Mouse (Mus musculus): ENCODE results near the gene Atp5k.

The Atp5k gene

DNA sequence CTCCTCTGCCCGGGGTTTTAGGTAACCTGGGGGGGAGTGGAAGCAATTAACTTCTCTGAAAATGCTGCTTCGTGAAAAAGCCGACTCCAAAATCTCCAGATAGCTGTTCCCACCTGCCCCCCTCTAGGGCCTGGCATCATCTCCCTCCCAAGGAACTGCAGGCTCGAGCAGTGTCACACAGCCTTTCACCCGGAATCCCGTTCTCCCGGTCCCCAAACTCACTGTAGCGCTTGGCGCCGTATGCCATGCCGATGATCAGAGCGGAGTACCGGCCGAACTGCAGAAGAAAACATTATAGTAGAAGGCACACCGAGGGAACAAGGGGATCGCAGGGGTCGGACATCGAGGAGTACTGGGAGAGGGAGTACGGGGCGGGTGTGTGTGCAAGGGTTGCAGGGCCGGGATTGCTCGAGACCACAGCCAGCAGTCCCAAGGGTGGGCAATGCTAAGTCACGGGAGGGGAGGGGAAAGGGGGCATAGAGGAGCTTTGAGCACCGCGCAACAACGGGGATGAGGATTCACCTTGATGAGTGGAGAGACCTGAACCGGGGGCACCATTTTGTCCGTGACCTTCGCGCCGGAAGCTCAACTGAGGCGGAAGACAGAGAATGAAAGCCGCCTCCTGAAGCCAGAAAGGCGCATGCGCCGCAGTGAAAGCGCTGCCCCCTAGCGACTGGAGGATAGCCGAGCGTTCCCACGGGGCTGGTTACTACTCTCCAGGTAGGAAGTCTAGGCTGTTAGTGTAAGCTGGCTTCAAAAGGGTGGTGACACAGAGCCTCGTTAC is at the start of gene Atp5k:
Gene Atp5k, minus strand, starts transcription at position 645 of the 784 bp plus-strand sequence.
- DNase-seq (ENCODE audit: low spot score in 2 of 2) = peak; percentile 92 to 95

DNA sequence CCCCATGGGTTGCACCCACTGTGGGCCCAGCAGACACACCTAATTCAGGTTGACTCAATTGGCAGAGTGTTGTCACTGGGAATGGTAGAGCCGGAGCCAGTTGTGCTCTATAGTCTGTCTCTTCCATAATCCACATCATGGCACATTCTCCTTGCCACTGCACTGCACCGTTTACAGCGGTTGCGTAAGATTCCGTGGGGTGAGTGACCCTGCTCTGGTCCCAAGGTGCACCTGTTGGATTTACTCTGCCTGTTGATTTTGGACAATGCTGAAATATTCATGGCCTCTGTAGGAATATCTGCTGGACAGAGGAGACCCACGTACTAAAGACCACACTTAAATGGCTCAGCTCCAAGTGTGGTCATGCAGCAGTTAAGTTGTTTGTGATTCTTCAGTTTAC is 48.8 kb upstream of the Atp5k start:
- no peak for DNase-seq (ENCODE audit: low spot score in 2 of 2)

DNA sequence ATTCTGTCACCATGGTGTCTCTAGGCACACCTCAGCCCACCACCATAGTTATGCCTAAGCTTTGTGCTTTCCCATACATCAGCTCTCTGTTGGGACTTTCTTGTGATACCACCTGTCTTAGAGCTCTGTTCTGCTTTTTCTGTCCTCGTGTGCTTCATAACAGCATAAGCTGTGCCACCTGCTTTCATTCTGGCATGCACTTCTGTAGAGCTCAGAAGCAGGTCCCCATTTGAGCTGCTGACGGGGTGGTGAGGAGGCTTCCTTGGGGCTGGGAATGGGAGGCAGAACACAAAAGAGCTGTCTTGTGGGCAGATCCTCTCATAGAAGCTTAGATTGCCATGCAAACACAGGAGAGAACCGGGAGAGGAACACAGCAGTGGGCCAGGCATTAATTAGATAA is 41.7 kb upstream of the Atp5k start:
- no peak for DNase-seq (ENCODE audit: low spot score in 2 of 2)

DNA sequence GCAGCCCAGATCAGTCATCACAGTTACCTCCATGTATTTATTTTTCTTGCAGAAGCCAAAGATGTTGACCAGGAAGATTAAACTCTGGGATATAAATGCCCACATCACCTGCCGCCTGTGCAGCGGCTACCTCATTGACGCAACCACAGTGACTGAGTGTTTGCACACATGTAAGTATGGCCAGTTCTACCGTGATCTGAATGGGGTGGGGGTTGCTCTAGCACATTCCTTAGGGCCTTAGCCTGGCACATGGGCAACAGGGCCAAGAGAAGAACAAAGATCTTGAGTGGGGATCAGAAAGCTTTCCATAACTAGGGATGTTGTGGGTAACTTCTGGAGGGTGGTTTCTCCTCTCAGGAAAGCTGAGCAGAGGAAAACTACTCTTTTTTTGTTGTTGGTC is 39.5 kb upstream of the Atp5k start:
- no peak for DNase-seq (ENCODE audit: low spot score in 2 of 2)

DNA sequence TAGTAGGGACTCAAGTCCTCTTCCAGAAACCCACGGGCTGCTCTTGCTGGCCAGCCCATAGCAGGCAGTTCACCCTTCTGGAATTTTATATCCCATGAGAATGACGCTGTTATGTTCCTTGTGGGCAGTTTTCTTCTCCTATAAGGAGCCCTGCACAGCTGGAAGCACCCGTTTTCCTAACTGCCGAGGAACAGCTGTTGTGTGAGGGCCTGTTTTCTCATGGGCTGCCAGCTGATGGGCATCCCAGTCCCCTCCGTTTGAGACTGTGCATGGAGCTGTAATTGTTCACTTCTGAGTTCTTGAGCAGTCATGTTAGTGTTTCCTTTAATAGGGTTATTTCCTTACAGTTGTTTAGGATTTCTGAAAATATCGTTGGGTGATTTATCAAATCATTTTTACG is 35.4 kb upstream of the Atp5k start:
- no peak for DNase-seq (ENCODE audit: low spot score in 2 of 2)

DNA sequence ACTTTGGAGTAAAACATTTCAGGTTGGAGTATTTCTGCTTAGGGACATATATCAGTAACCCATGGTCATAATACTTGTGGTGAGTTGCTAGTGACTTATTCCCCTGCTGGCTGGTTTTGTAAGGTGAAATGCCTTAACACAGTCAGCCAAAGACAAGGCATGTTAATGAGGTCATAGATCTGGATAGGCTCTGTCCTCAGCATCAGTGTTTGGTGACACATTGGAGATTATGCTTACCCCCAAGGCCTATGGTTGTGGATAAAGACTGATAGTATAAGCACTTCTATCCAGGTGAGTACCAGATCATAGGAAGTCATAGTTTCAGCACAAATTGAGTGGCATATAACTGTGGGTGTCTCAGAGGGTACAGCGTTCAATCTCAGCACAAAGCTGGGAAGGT is 32.4 kb upstream of the Atp5k start:
- DNase-seq (ENCODE audit: low spot score in 2 of 2) = no peak

DNA sequence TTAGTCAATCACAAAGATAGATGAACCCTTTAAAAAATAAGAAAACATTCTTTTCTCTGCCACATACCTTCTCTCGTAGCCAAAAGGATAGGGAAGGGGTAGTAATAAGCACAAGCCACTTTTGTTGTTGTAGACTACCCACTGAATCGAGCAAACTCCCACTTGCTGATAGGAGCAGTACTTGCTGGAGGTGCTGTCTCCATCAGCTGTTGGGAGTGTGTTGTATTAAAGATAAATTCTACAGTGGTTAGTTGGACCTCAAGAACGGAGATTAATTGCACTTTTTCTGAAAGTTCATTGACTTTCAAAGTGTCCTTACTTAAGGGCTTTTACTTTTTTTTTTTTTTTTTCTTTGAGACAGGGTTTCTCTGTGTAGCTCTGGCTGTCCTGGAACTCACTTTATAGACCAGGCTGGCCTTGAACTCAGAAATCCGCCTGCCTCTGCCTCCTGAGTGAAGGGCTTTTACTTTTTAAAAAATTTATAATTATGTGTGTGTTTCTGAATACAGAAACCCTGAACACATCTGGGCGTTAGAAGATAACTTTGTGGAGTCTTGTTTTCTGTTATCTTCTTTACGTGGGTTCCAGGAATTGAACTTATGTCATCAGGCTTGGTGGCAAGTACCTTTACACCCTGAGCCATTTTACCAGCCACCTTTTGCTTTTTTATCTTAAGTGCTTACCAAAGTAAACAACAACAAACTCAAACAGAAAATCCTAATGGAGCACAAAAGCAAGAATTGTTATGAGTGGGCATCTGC is 31.1 kb upstream of the Atp5k start:
- DNase-seq (ENCODE audit: low spot score in 2 of 2) = no peak

DNA sequence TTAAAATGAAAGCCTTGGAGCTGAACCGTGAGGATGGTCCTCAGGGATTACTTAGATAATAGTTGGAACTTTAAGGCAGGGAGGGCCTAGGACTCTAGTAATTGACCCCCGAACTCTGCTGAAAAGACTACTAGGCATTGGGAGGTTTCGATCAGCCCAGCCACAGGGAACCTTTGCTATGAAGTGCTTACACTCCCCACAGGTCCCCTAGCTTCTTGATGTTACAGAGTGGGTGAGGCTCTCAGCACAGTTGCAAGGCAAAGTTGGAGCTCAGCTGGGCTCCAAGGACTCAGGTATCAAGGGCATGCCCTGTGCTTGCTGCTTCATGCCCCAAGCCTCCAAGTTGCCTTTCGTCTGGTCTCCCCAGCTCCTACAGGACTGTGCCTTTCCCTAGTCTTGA is 28.2 kb upstream of the Atp5k start:
- no peak for DNase-seq (ENCODE audit: low spot score in 2 of 2)

DNA sequence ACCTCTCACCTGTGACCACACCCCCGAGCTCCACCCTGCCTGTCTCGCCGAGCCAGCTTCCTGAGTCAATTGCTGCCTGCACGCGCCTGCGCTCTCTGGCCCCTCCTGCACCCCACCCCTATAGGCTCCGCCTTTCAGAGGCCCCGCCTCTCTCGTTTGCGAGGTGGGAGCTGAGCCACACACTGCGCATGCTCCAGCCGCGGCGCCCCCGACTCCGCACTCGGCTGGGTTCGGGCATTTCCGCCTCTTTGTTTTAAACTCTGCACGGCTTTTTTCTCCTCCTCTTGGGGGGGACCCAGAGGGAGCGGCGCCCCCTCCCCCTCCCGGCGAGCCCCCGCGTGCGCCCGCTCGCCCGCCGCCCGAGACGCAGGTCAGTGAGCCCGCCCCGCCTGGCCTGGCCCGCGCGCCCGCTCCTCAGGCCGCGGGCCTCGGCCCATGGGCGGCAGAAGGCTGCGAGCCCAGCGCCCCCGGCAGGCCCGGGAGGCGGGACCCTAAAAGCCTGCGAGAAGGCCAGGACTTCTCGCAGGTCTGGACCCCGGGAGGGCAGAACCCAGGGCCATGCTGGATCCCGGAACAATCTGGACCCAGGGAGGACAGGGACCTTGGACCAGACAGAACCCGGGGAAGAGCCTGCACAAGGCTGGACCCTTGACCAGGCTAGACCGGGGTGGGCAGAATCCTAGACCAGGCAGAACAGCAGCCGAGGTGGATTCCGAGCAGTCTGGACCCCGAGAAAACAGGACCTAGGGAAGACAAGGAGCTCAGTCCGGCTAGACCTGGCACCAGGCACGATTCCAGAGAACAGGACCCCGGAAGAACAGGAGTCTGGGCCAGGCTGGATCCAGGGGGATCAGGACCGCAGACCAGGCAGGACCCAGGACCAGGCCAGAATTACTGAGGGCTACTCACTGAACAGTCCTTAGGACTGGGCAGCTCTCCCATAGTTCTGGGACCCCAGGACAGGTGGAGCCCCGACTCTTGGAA is 27.1 kb upstream of the Atp5k start, which contains the start of gene Pcgf3:
Gene Pcgf3, plus strand, starts transcription at position 151 of the 984 bp plus-strand sequence.
- DNase-seq (ENCODE audit: low spot score in 2 of 2) = peak; percentile 98

DNA sequence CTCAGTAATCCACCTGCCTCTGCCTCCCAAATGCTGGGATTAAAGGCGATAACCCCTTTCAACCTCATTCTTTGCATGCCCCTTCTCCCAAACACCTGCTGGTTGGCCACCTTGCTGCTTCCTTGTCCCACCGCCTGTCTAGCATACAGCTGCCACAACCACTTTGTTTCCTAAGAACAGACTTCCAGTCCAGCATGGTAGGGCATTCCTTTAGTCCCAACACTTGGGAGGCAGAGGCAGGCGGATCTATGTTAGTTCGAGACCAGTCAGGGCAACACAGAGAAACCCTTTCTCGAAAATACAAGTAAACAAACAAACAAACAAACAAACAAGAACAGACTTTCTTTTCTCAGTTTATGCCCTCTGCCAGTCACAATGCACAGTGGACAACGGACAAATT is 26.2 kb upstream of the Atp5k start:
- DNase-seq (ENCODE audit: low spot score in 2 of 2) = no peak

DNA sequence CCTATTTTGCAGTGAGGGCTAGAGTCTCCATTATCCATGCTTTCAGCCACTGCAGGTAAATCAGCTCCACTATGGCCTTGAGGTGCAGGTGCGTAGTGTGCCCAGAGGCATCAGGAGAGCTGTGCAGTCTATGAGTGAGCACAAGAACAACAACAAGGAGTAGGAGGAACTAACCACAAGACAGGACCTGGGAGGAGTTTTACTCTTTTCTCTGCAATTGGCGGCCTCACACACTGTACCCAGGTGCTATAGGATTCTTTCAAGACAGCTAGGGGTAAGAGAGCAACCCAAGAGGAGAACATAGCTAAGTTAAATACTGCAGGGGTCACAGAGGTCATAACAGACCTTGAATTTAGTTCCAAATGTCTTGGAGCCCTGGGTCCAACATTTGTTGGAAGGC is 24.5 kb upstream of the Atp5k start:
- no peak for DNase-seq (ENCODE audit: low spot score in 2 of 2)

DNA sequence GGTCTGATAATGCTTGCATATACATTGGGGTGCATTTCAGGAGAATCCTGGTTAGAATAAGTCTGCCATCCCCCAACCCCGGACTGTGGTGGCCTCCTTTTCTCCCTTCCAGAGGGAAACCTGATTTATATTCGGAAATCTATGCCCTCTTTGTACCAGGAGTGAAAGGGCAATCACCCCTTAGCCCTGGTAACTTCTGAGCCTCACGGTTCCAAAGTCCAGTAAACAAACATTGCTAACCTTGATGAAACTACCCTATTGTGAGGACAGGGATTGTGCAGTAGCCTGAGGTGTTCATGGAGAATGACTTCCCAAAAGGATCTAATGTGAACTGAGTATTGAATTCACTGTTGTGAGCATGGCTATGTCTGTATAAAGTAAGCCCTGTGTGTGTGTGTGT is 19.8 kb upstream of the Atp5k start:
- DNase-seq (ENCODE audit: low spot score in 2 of 2) = no peak

DNA sequence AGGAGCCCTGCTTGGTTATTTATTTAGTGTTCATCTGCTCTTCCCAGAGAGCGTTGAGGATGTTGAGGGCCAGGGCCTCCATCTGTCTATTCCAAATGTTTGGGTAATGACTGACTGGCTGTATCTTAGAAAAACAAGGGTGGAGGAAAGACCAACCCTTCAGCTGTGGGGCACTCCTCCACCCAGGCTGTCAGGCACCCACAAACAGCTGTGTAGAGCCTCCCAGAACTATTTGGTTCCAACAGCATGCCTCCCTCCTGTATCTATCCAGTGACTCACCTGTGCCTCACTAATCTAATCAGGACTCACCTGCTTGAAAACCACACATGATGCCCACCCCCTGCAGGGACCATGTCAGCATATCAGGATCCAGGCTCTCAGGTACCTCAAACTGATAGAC is 18.2 kb upstream of the Atp5k start:
- no peak for DNase-seq (ENCODE audit: low spot score in 2 of 2)

DNA sequence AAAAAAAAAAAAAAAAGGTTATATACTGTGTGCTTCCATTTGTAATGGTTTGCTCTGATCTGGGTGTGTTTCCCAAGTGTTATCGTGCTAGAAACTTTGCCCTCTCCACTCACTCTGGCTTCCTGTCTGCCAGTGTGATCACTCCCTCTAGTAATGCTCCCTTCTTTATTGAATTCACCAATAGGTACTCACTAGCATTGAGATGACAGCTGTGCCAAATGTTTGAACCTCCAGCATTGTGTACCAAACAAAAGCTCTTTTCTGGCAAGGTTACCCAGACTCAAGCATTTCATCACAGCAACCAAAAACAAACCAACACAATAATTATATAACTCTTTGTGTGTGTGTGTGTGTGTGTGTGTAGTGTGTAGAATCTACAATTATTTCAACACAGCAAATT is 17.4 kb upstream of the Atp5k start:
- DNase-seq (ENCODE audit: low spot score in 2 of 2) = no peak

DNA sequence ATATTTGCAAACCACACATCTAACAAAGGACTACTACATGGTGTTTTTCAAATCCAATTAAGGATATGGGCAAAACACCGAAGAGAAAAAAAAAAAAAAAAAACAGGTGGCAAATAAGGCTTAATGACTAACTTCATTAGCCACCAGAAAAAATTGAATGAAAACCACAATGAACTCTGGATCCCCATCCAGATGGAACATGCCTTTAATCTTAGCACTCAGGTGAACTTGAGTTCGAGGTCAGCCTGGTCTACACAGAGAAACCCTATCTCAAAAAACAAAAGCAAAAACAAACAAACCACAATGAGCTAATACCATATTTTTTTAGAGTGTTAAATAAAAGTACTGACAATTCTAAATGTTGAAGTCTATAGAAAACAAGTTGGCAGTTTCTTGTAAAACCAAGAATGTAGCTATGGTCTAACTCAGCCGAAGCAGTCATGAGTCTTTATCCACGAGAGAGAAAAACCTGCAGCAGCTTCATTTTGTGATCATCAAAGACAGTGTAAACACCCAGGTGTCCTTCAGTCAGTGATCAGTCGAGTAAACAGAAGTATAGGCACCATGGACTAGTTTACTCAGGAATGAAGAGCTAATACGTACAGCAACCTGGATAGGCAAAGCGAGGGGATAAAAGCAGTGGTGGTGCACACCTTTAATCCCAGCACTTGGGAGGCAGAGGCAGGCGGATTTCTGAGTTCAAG is 16.7 kb upstream of the Atp5k start:
- no peak for DNase-seq (ENCODE audit: low spot score in 2 of 2)

DNA sequence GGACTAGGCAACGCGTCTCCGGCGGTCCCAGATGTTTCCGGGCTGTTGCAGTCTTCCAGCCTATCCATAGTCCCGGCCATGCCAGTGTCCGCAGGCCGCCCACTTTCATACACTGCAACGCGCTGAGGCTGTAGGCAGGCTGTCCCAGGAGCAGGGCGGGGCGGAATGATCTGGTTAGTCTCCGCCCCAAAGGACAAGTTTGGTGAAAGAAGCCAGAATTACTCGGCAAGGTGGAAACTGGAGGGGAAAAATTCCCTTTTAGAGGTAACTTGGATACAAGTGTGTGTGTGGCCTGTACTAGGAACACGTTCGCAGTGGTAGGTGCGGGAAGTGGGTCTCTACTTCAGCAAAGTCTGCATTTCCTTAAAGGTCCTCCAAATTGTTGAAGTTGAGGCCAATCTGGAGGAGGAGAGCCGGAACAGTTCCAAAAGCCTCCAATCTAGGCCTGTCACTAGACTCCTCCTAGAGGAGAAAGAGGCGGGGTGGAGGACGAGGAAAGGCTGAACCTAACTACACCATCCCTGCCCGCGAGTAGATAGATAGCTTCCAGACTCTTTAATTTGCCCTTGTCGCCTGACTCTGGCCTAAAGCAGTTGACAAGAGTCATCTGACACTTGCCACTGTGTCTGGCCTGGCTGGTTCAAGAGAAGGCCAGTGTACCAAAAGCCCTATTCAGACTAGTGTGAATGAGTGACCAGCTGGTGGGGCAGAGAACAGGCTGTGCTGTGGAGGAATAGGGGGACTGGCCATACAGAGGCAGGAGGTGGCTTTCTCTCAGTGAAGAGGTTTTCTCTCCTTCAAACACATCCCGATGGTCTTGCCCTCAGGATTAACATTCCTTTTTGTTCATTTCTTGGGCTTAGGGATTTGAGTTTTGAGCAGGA is 14.8 kb upstream of the Atp5k start, which contains the start of gene Mfsd7a:
Gene Mfsd7a, minus strand, starts transcription at position 107 of the 884 bp plus-strand sequence.
- DNase-seq (ENCODE audit: low spot score in 2 of 2) = peak; percentile 69 to 84

DNA sequence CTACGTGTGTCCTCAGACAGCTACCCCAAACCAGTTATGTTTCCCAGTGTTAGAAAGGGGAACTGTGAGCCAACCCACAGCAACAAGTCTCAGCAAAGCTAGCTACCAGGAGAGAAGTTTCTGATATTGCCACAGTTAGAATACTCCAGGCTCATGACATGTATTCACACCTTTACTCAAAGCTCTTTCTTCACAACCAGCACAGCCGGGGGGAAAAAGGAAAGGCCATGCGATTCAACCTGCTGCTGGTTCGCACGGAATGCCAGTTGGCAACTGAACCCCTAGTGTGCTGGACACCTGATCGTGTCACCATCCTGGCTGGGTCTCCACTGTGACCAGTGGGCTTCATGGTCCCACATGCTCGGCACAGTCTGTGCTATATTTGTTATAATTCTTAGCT is 13.6 kb upstream of the Atp5k start:
- DNase-seq (ENCODE audit: low spot score in 2 of 2) = no peak

DNA sequence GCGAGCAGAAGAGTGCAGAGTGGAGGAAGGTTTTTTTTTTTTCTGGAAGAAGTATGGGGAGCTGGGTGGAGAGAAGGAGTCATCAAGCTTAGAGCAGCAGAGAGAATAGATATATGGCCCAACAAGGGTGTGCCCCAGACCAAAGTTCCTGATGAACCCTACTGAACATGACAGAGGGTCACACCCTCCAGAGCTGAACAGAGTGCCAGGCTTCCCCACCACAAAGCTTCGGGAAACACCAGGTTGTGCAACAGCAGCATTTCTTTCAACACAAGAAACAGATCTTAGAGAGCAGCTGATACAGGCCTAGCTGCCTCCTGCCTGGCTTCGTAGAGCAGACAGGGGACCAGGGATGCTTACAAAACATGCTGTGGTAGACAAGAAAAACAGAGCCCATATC is 12.7 kb upstream of the Atp5k start:
- peak in 1 of 2 experiments; percentile 23 for DNase-seq (ENCODE audit: low spot score in 2 of 2)

DNA sequence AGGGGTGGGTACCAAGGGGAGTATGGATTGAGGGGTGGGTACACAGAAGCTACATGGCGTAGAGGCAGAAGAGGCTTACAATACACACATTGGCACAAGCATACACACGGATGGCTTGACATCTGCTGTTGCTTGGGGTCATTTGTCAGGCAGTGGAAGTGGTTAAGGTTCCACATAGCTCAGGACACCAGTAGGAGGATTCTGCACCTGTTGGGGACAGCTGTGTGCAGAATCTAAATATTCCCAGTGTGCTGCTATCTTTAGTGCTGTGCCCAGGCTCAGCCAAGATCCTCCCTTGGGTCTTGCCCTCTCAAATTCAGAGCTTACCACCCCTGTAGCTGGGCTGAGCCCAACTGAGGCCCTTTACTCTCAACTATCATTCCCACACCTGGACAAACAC is 1.9 kb upstream of the Atp5k start:
- DNase-seq (ENCODE audit: low spot score in 2 of 2) = no peak

DNA sequence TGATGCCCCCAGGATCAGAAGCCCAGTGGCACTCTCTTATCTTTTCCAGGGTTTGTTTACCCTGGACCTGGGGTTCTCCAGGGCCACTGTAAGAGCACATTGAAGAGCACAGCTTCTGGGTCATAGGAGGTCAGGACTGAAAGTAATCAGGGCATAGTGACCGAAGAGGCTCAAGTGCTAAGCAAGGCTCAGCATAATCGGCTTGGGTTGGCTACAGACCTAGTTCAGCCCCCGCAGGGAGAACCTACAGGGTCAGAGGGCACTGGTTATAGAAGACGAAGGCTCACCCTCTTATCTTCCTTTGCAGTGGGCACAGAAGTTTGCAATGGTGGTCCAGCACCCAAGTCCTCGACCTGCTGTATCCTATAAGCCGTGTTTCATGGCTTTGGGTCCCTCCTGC is 3.1 kb downstream of the Atp5k start:
- DNase-seq (ENCODE audit: low spot score in 2 of 2) = no peak

Data from urinary bladder, postnatal 36 days (tissue).